Mouse (Mus musculus) layer of hippocampus, adult 11-12 months (tissue): ENCODE results near the gene Apof.

Source experiments
- DNase-seq: peaks from one replicate; pipeline ENCODE4 v3.0.0; 2022; ENCODE audit warnings: low spot score

Gene Apof

GRCm38 (mm10) chr10:128298702-128299171 is 30.3 kb downstream of the Apof start, which contains the start of gene Il23a:
TSS of gene Il23a (minus strand) at chr10:128298752.
- DNase-seq = no peak

DNA sequence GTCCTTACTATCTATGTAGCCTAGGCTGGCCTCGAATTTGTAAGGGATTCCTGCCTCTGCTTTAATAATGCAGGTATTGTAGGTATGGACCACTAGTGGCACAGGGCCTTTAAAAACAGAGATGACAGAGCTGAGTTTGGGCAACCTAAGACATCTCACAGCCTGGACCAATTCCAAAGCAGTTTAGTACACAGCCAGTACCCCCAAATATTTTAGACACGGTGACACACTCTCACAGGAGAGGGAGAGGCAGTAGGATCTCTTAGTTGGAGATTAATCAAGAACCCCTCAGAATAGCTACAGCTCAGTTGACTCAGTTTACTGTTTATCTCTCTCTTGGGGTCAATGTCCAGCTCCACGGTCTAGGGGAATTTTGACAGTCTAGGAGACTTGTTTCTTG is 33.9 kb downstream of the Apof start:
- DNase-seq = no peak

DNA sequence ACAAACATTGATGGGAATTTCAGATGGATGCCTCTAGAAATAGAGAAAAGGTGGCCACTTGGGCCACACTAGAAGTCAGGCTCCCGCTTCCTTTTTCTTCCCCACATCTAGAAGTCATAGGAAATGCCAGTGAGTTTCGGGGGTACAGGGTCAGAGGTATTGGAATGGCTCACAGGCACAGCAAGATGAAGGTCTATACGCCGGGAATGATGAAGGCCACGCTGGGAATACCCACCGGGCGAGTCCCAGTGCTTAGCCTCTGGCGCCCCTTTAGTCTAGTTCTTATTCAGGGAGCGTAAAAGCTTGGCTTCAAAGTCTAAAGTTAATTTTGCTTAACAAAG is 34.3 kb downstream of the Apof start:
- DNase-seq = no peak

DNA sequence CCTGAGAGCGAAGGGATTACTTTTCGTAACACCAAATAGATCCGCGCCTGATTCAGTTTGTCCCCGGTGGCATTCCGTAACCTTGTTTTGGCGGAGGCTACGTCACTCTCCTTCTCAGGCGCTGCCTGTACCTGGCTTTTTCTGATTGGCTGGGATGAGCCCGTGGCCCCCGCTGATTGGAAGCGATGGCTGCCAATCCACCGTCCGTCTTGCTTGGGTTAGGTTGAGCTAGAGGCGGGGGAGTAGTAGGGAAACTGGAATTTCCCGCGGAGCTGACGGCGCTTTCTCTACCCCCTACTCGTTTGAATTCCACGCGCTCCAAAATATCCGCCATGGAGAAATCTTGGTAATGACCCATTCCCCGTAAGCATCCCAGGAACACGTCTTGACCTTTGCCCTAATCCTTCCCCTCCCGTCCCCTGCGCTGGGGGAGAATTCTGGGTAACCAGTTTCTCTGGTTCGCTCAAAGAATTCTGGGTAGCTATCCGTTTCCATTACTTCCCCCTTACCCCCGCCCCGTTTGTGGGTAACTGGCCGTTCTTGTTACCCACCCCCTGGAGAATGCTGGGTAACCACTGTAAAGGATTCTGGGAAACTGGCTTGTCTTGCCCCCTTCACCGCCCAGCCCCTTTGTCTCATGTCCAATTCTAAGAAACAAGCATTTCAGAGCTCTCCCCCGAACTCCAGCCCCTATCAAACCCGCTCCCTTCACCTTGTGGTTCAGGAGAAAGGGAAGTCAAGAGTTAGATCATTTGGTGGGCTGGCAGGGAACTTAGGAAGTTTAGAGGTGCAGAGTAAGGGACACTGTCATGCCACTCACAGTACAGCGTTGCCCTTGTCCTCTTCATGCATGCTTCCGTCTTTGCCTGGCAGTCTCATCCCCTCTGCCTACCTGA is 34.9 kb downstream of the Apof start, which contains the start of gene Pan2:
Gene Pan2 (plus strand): TSS at position 210 of the 896 bp plus-strand sequence.
- DNase-seq = peak; percentile 99

GRCm38 (mm10) chr10:128309654-128310053 is 41.2 kb downstream of the Apof start:
- no peak for DNase-seq

- DNase-seq = no peak
These were observed 41.7 kb downstream of the Apof start for GRCm38 (mm10) chr10:128310177-128310576.

- DNase-seq = no peak
These were observed 42.4 kb downstream of the Apof start for GRCm38 (mm10) chr10:128310902-128311301.

DNA sequence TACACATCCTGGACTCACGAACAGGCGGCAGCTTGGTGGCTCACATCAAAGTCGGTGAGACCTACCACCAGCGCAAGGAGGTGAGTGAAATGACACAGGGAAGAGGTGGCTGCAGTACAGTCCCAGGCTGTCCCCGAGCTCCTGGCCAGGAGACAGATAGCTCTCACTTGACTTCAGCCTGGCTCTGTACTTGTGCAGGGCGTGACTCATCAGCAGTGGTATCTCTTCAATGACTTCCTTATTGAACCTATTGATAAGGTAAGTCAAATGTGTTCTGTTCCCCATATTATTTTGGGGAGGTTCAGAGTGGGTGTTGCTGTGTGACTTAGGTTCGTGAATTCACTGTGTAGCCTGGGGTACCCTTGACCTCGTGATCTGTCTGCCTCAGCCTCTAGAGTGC is 47.1 kb downstream of the Apof start:
- DNase-seq = no peak
